Mouse (Mus musculus) layer of hippocampus, adult 6 months (tissue): Measurements from ENCODE around the gene Gnb1. TPM values are rescaled to one million over a fixed set of nuclear protein-coding genes. Genes with fewer than 3 reads are reported as not detected.

Source experiments
- long read RNA-seq, 2 experiments: library from polyadenylated mRNA; unstranded; transcript quantifications; one replicate each; pipeline ENCODE4 v2.0.0; 2019 to 2020
- polyA plus RNA-seq: library from polyadenylated mRNA; unstranded; fragments of <200 nt; fragmentation: Nextera tagmentation; gene quantifications from 2 replicates; pipeline ENCODE4 v1.2.3, GENCODE M21; 2021

The Gnb1 gene
- 837 and 1,392 TPM in 2 replicates for polyA plus RNA-seq
- long read RNA-seq, experiment 1, transcript Gnb1-201 (12 exons, 3,131 nt) = major isoform, 10 of 1,405 reads
- long read RNA-seq, experiment 1, partial matches to known transcripts = 22 of 1,405 reads
- long read RNA-seq, experiment 1, other reads (novel, unspliced or antisense) = 1,368 of 1,405 reads
- long read RNA-seq, experiment 2, transcript Gnb1-203 (12 exons, 3,143 nt) = minor isoform, 10 of 146 reads
- long read RNA-seq, experiment 2, transcript Gnb1-206 (4 exons, 812 nt) = minor isoform, 5 of 146 reads
- long read RNA-seq, experiment 2, transcript Gnb1-201 (12 exons, 3,131 nt) = major isoform, 53 of 146 reads
- long read RNA-seq, experiment 2, transcript Gnb1-202 (11 exons, 3,088 nt) = minor isoform, 7 of 146 reads
- long read RNA-seq, experiment 2, partial matches to known transcripts = 38 of 146 reads
- long read RNA-seq, experiment 2, other reads (novel, unspliced or antisense) = 33 of 146 reads

GRCm38 (mm10) chr4:155490990-155491504 lies at the start of gene Gnb1:
Gene Gnb1, plus strand, starts transcription at chr4:155491361.

GRCm38 (mm10) chr4:155468952-155469351 lies 22.2 kb upstream of the Gnb1 start, which contains the start of gene Tmem52:
Gene Tmem52, plus strand, starts transcription at chr4:155469114.

GRCm38 (mm10) chr4:155561661-155562442 lies 70.7 kb downstream of the Gnb1 start, which contains the start of gene Nadk:
Gene Nadk, plus strand, starts transcription at chr4:155562378.

GRCm38 (mm10) chr4:155601091-155601996 lies 110.2 kb downstream of the Gnb1 start, which contains the start of gene Slc35e2:
Gene Slc35e2, plus strand, starts transcription at chr4:155601416.

Other genes starting within 250 kb of the Gnb1 start
- gene Faap20, start 241.6 kb upstream of the Gnb1 start, polyA plus RNA-seq = 34.0 and 38.9 TPM in 2 replicates
- 92.9 and 103 TPM in 2 replicates for gene Prkcz, start 130.0 kb upstream of the Gnb1 start, polyA plus RNA-seq
- 30.7 and 34.2 TPM in 2 replicates for gene Gabrd, start 93.2 kb upstream of the Gnb1 start, polyA plus RNA-seq
- gene Cfap74, start 82.2 kb upstream of the Gnb1 start, polyA plus RNA-seq = 5.1 and 5.3 TPM in 2 replicates
- 7.6 and 8.3 TPM in 2 replicates for gene Tmem52, start 22.2 kb upstream of the Gnb1 start, polyA plus RNA-seq
- 58.4 and 62.6 TPM in 2 replicates for gene Nadk, start 71.0 kb downstream of the Gnb1 start, polyA plus RNA-seq
- 26.4 and 31.2 TPM in 2 replicates for gene Slc35e2, start 110.1 kb downstream of the Gnb1 start, polyA plus RNA-seq
- gene Cdk11b, start 133.5 kb downstream of the Gnb1 start, polyA plus RNA-seq = 35.4 and 39.2 TPM in 2 replicates
- not detected in 2 replicates for gene Gm10563, start 154.0 kb downstream of the Gnb1 start, polyA plus RNA-seq
- 0.45 and 0.87 TPM in 2 replicates for gene Mmp23, start 162.0 kb downstream of the Gnb1 start, polyA plus RNA-seq
- gene Mib2, start 177.8 kb downstream of the Gnb1 start, polyA plus RNA-seq = 14.8 and 16.5 TPM in 2 replicates
- gene Fndc10, start 203.0 kb downstream of the Gnb1 start, polyA plus RNA-seq = 10.0 and 11.8 TPM in 2 replicates
- gene Ssu72, start 213.4 kb downstream of the Gnb1 start, polyA plus RNA-seq = 201 and 210 TPM in 2 replicates
- 2.4 and 2.9 TPM in 2 replicates for gene Tmem240, start 243.4 kb downstream of the Gnb1 start, polyA plus RNA-seq